Mouse (Mus musculus): ENCODE results near the gene Bfar.
"Not testable (repeated sequence)": the region's sequence is repeated elsewhere in the genome, so short reads cannot be mapped to it uniquely, and the experiment has no call there.

The Bfar gene

DNA sequence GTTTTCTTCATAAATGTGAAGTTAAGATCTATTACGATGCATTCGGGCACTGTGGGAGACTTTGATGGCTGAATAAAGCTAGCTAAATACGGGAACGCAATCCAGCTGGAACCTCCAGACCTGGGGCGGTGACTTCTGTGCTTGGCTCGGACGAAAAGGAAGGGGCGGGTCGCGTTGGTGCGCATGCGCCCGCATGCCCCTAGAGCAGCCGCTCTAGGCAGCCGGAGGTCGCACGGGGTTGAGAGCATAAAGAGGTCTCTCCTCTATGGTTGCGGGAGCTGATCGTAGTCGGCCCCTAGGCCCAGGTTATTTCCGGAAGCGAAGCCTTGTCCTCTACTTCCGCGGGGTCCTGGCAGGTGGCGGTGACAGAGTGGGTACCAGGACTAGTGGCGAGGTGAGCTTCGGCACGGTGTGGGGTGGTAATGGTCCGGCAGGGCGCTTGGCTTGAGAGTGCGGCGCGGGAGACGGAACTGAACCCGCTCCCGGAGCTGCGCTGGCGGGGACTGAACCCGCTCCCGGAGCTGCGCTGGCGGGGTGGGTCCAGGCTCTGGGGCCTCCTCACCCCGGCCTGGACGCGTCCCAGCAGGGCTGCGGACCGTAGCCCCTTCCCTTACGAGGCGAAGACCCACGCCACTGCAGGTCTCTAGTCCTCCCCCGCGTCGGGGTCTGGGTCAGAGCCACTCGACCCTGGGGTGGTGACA, at the start of gene Bfar, which contains the start of gene 3110001I22Rik:
Gene Bfar (plus strand): TSS at position 174 of the 701 bp plus-strand sequence.
Gene 3110001I22Rik (plus strand): TSS at position 245 of the 701 bp plus-strand sequence.
- ATAC-seq (ENCODE audit: low TSS enrichment), result peak; percentile 82

DNA sequence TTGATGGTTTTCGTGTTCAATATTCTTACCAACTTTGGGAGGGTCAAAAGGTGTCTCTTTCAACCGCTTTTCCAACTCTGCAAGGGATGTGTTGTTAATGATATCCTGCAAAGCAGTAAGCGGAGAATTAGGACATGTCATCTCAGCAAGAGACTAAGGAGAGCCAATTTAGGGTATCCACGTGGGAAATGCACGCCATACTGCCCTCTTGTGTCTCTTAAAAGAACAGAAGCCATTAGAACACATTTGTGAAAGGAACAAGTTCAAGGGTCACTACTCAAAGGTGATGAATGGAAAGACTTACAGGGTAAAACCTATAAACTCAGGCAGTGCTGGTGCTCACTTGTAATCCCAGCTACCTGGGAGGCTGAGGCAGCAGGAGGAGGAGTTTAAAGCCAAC, 43.3 kb upstream of the Bfar start:
- no peak for ATAC-seq (ENCODE audit: low TSS enrichment)

DNA sequence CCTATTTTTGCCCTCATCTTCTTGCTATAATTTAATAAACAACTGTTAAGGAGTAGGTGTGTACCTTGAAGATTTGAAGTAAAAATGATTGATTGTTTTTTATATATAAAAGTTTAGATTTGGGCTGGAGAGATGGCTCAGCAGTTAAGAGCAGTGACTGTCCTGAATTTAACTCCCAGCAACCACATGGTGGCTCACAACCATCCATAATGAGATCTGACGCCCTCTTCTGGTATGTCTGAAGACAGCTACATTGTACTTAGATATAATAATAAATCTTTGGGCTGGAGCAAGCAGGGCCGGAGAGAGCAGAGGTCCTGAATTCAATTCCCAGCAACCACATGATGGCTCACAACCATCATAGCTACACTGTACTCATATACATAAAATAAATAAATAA, 33.5 kb upstream of the Bfar start:
- ATAC-seq (ENCODE audit: low TSS enrichment), result not testable (repeated sequence)

DNA sequence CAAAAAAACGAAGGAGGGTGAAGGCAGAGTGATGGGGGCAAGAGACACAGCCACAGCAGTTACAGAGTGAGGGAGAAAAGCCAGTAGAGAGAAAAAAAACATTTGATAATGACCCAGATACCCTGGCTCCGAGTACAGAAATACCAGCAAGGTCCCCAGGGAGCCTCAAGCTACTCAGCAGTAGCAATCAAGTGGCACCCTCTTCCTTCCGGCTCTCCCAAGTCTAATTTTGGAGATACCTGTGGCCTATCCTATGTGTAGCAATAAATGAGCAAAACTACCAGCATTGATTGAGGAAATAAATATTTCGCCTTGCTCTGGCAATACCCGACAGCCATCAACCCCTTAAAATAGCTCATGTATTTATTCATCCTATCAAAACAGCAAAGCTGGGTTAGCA, 32.1 kb upstream of the Bfar start:
- ATAC-seq (ENCODE audit: low TSS enrichment), result no peak

DNA sequence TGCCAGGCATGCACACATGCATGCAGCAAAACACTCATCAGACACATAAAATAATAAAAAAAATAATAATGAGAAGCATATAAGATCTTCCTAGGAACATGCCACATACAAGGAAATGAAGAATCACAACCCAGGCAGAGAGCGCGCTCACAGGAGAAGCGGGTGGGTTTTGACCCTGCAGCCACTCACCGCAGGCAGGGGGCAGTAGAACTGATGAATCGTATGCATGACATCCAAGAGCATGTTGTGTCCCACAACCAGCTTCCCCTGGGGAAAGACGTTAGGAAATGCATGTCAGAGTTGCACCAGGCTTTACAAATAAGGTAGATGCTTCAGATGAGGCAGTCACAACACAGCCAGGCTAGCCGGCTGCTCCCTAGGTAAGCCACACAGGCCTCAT, 31.6 kb upstream of the Bfar start:
- ATAC-seq (ENCODE audit: low TSS enrichment), result no peak

DNA sequence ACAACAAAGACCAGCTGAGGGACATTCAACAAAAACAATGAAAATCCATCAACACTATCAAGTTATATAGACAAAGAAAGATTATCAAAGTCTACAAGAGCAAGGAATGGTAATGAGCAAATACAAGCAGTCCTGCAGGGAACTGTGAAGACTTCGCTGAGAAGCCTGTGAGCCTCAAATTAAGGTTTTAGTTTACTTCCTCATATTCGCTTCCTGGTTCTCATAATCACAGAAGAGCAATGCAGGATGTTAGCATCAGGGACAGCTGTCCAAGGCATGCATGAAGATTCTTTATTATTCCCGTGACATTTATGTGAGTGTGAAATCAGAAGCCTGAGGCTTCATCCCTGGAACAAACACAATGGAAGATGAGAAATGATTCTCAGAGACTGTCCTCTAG, 27.2 kb upstream of the Bfar start:
- no peak for ATAC-seq (ENCODE audit: low TSS enrichment)

DNA sequence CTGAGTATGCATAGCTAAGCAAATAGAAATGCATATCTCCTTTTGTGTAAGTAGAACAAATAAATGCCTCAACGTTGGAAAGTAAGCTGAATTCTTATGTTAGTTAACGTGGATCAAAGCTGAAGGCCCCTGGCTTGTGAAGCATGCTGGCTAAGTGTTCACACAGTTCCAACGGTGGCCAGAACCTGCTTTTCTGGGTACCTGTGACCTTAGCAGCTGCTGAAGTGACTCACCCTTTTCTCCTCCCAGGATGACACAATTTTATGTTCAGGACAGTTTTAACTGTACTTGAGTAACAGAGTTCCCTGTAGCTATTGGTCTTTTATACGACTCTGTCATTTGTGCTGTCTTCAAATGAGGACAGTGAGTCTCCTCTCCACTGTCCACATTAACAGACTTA, 25.7 kb upstream of the Bfar start:
- no peak for ATAC-seq (ENCODE audit: low TSS enrichment)

DNA sequence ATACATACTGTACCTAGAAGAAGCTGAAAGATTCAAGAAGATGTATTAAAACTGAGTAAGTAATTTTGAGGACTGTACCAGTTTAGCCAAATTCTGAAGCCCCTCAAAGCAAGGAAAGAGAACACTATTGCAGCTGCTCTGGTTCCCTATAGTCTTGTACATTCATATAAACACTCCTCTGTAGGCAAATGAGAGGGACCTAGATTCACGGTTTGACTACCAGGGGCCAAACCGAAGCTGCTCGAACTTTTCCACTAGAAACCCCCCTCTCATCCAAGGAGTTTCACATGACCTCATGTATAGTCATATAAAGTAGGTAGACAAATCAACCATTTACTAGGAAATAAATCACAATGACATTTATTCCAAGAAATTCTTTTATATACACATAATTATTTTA, 12.8 kb upstream of the Bfar start:
- no peak for ATAC-seq (ENCODE audit: low TSS enrichment)

DNA sequence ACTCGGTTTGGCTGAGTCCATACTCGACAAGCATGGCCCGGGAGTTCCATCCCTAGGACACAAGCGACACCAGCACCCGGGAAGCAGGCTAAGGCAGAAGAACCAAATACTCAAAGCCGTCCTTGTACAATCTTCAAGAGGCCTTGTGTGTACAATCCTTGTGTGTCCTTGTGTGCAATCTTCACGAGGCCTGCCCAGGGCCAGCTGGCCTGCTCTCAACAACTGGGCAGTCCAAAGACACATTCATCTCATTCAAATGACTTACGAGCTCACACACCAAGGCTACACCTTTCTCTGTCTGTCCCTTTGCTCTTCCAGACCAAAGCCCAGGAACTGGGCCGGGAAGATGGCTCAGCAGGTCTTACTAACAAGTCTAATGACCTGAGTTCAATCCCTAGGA, 10.9 kb upstream of the Bfar start:
- ATAC-seq (ENCODE audit: low TSS enrichment), result no peak

DNA sequence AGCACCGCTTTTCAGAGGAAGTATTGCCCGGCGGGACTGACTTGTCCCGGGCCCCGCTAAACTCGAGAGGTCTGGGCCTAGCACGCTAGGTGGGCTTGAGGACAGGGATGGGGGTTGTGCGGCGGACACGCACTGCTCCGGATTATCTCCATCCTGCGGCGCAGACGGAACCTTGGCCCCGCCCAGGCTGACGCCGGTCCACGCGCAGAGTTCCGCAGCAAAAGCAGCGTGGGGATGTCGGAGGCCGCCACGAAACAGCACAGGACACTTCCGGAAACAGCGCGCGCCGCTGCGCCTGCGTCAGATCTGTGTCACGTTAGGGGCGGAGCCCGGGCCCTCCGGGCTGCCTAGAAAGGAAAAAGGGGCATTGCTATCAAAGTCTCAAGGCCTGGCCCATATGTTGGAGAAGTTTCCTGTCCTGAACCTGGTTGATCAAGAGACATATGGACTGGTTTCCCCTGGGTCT, 3.7 kb upstream of the Bfar start, which contains the start of gene Parn:
Gene Parn (minus strand): TSS at position 293 of the 466 bp plus-strand sequence.
- ATAC-seq (ENCODE audit: low TSS enrichment), result peak; percentile 90

DNA sequence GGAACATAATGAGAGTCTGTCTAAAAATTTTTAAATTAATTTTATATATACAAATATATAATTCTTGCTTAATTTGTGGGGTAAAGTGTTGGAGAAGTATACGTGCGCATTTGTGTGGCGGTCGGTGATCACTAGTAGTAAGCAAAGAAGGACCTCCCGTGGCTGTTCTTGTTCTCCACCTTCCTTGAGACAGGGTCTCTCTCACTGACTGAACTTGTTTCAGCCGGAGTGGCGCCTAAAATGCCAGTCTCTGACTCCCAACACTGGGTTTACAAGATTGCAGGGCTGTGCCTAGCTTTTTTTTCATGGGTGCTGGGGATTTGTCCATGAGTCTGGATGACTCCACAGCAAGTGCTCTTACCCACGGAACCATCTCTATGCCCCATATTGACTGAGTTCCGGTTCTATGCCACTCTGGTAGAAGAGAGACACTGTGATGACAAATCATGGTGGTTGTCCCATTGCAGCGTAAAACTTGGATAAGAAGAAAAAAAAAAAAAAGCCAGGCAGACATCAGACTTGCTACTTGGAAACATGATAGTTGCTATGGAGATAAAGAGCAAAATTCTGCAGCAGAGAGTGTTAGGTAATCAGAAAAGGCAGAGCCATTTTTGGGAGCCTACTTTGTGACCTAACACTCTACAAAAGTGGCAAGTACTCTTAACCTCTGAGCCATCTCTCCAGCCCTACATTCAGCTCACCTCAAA, 3.1 kb upstream of the Bfar start:
- ATAC-seq (ENCODE audit: low TSS enrichment), result no peak

DNA sequence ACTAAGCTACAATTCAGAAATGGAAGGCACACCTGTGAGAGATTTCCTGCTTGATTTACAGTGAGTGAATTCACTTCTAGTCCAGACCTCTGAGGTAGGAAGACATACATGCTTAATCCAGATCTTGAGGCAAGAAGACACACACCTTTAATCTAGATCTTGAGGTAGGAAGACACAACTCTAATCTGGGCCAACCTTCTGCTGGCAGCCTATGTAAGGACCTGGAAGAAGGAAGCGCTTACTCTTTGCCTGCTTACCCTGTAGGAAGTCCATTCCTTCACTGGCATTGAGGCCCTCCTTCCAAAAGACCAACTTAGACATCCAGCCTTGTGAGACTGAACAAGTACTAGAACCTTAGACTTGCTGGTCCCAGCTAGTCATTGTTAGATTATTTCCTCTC, 2.4 kb upstream of the Bfar start:
- no peak for ATAC-seq (ENCODE audit: low TSS enrichment)

DNA sequence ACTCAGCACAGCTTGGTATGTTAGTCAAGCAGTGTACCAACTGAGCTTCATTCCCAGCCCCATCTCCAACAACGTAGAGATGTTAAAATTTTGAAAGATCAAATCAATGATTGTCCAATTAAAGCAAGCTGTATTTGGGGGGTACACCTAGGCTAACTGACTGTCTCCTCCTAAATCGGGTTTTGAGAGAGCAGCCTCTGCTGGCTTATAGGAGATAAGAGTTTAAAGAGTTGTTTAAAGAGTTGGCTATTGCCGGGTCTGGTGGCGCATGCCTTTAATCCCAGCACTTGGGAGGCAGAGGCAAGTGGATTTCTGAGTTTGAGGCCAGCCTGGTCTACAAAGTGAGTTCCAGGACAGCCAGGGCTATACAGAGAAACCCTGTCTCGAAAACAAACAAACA, 762 bp upstream of the Bfar start:
- not testable (repeated sequence) for ATAC-seq (ENCODE audit: low TSS enrichment)

DNA sequence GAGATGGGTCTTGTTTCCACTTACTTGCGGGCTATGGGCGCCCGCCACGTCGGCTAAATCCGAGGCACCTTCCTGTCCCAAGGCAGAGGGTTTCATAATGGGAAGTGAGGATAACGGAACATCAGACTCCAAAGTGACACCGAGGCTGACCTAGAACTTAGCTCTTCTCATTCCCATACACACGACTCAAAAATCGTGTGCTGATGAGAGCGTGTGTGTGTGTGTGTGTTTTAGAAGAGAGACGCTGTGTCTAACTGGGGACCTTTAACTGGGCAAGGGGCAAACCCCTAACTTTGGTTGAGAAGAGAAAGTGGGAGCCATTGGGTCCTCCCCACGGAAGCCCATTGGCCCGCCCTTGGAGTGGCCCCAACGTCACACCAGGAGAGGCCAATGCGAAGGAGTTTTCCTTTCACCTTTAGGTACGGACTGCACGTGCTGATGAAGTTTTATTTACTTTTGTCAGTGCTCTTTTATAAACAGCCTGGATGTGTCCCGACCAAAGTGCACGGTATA, 784 bp downstream of the Bfar start:
- ATAC-seq (ENCODE audit: low TSS enrichment), result no peak

DNA sequence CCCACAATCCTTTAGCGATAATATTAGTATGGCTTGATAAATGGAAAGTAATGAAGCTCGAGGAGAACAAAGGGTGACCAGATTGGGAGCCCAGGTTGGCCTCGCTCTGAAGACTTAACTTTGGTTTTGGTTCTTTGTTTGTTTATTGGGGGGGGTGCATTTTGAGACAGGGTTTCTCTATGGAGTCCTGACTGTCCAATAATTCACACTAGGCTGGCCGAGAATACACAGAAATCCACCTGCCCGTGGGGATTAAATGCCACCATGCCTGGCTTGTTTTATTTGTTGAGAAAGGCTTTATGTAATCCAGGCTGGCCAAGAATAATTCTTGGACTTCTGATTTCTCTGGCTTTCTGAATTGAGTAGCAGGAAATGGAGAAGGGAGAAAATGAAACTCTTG, 1.5 kb downstream of the Bfar start:
- no peak for ATAC-seq (ENCODE audit: low TSS enrichment)

DNA sequence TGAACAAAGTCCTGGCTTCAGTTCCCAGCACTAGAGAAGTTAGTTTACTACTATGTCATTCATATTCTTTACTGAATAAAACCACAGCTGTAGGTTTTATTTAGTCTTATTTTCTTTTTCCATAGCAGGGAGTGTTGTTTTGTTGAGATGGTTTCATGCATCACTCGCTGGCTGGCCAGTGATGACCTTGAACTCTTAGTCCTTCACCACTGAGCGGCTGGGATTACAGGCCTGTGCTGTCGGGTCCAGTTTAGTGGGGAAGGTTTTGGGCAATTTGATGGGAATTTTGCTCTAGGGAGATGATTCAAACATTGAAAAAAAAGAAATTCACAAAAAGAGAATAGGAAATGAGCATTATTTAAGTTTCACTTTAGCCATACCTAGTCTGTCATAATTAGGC, 2.9 kb downstream of the Bfar start:
- ATAC-seq (ENCODE audit: low TSS enrichment), result no peak

DNA sequence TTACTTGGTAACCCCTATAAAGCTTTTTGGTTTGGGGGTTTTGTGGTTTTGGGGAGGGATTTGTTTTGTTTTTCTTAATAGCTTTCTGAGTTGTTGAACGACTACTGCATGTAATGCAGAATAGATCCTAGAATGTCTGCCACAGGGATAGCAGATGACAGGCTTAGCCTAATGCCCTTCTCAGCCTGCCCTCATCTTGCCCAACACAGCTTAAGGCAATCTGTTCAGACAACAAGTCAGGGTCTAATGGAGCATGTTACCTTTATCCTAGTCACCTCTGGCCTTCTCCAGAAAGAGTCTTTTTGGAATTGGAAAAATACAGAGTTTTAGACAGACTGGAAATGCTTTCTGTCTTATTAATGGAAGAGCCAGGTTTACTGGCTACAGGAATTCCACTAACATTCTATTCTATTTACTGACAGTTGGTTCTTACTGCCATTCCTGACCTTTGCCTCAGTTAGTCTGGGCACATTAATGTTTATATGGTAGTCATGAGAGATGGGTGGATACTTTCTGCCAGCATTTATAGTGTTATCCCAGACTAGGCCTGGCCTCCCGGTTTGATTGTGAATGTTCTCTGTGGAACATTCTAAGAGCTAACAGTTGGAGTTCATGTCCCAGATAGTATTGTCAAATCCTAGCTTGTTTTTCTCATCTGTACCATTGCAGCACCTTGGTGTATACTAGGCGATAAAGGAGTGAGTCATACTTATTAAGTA, 7.1 kb downstream of the Bfar start:
- no peak for ATAC-seq (ENCODE audit: low TSS enrichment)

DNA sequence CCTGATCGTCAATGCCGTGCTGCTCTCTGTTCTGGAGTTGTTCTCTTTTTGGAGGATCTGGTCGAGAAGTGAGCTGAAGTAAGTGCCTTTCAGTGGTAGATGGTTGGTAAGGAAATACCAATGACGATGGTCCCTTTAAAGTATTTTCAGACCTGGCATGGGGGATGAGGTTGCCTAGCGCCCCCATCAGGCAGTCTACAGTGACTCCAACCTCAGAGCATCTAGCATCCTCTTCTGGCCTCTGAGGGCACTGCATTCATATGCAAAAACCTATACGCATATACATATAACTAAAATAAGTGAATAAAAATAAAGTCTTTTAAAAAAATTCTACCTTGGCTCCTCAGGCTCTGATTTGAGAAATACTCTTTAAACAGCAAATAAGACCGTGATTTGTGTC, 27.3 kb downstream of the Bfar start:
- ATAC-seq (ENCODE audit: low TSS enrichment), result no peak

DNA sequence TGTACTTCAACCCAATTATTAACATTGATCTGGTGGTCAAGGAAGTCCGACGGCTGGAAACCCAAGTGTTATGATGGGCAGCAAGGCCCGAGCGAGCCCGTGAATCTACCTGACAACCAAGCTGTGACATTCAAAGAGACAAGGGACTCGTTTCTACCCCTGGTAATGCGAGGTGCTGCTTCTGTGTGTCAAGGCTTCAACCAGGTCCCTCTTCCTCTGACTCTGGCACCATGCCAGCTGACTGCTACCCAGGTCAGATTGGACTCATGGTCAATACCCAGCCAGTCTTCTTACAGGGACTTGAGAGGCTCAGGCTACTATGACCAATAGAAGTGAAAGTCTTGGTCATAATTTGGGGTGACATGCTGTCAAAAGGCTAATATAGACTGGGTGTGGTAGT, 30.5 kb downstream of the Bfar start:
- ATAC-seq (ENCODE audit: low TSS enrichment), result no peak

DNA sequence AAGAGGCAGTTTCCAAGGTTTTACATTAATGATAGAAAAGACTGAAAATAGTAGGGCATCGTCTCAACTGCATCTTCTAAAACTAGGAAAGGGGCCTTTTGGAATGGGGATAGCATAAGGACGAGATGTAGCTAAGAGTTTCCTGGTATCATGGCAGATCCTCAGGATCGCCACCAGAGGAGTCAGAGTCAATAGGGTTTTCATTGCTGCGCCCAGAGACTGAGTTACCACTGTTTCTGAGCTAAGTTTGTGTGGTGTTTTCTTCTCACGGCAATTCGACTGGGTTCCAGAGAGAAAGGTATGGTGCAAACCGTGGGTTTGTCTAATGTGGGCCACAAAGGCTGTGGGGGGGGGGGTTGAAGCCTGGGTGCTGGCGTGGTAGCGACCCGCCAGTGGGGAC, 33.0 kb downstream of the Bfar start:
- ATAC-seq (ENCODE audit: low TSS enrichment), result no peak

DNA sequence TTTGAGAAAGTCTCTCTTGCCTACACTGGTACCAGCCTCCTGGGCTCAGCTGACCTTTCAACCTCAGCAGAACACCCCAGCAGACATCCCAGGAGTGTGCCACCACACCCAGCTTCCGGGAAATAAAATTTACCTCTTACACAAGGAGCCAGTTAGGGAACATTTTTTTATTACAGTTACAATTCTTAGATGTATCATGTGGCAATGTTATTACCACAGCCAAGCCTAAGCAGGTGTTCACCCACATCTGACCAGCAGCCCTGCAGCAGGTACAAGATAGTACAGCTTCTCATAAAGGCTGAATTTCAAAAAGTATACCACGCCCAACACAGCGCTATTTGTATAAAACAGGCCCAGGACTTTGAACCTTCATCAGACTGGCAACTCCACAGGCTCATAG, 43.3 kb downstream of the Bfar start:
- no peak for ATAC-seq (ENCODE audit: low TSS enrichment)

DNA sequence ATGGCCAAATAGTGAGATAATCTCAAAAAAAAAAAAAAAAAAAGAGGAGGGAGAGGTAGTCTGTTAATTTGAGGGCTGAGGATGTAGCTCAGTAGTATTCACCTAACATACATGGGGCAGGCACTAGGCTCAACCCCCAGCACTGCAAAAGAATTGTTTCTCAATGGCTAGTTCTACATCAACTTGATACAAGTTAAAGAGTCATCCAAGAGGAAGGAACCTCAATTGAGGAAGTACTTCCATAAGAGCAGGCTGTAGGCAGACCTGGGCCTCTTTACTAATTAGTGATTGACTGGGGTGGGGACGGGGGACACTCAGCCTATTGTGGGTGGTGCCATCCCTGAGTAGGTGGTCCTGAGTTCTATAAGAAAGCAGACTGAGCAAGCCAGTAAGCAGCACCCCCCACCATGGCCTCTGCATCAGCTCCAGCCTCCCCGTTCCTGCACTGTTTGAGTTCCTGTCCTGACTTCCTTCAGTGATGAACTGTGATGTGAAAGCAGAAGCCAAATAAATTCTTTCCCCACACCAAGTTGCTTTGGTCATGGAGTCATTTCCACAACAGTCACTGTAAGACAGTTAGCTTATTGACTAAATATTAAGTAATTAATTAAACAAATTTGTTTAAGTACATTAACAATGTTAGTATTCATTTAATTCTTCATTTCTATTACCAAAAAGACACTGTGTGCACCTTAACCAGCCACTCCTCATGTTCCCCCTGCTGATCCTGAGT, 45.3 kb downstream of the Bfar start:
- ATAC-seq (ENCODE audit: low TSS enrichment), result no peak

Measured in frontal cortex, adult (tissue).